Mouse (Mus musculus) ovary, postnatal 10 days (tissue): ENCODE data around the gene Ccdc28b.

ENCODE experiments used
- DNase-seq: peaks from one replicate; pipeline ENCODE4 v3.0.0; 2022; ENCODE audit warnings: low spot score

The Ccdc28b gene

DNA sequence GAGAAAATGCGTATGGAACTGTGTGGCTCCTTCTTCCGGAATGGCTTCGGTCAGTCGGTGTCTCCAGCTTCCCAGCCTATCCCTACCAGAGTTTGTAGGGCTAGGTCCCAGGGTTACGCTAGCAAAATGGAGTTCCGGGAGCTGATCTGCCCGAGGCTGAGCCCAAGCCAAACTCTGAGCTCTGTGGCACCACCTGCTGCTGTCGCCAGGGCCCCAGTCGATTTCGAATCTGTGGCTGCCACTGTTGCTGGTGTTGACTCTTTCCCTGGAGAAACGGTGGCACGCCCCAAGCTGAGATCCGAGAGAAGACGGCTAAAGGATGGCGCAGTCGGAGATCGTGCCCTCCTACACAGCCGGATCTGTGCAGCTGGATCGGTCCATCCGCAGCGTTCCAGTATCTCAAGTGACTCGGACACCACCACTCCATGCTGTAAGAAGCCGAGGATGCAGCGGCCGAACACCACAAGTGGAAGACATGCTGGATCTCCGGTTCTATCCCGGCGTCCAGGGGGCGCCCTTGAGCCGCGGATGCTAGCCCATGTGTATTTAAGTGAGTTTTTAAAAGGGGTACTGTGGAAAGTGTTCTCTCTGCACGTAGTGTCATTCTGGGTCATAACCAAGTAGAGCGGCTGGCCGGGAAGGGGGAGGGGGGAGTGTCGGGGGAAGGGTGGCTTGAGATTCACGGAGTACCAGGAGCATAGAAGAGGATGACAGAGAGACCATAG, 38.7 kb downstream of the Ccdc28b start:
- DNase-seq, result peak; percentile 72

DNA sequence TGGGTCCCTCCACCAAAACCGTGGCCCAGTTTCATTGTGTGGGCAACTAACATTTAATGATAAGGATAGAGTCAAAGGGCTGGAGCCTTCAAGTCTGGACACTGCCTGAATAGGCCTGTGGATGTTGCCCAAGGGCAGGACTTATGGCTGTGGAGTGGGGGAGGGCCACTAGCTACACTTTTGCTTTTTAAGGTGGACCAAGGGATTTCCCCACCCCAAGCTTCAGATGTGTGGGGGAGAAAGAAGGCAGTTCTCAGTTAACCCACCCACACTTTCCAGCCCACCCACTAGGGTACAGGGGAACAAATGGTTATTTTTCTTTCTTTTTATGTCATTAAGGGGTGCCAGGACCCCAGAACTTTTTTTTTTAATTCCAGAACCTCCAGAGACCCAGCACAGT, 39.4 kb downstream of the Ccdc28b start:
- no peak for DNase-seq

DNA sequence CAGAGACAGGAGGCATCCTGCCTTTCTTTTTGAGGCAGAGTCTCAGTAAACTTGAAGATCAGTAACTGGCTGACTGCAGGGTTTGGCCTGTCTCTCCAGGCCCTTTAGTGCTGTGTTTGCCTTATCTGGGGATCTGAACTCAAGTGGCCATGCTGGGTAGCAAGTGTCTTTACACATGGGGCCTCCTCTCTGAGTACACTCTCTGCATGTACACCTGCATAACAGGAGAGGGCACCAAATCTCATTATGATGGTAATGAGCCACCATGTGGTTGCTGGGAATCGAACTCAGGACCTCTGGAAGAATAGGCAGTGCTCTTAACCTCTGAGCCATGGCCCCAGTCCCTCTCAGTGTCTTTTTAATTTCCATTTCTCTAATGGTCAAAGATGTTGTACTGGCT, 41.5 kb downstream of the Ccdc28b start:
- DNase-seq, result no peak

DNA sequence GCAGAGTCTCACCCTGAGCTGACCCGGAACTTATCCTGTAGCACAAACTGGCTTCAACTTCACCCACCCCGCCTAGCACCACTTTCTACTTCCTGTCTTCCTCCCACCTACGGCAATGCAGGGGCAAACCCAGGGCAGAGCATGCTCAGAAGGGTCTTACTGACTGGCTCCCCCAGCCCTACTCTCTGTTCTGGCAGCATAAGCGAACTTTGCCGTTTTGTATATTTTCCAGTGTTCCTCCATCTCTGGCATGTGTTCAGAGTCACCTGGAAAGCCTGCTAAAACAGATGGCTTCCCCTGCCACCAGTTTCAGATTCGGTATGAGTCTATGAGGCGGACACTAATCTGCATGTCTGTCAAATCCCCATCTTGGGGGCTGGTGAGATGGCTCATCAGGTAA, 43.4 kb downstream of the Ccdc28b start:
- no peak for DNase-seq

DNA sequence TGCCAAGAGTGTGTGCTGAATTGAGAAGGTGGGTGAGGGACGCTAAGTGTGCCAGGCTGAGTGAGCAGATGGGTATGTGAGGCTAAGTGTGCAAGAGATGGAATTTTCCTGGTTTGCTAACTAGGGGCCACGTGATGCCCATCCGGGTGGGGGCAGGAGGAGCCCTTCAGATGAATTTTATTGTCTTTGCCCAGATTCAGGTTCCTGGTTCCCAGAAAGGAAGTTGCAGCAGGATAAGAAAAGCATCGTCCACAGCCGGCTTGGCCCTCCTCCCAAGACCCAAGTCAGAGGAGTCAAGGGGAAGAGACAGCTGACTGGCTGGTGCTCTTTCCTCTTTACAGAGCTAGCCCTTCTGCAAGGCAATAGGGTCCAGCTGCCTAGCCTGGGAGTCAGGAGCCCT, 45.3 kb downstream of the Ccdc28b start, which contains the start of gene Fam167b:
TSS of gene Fam167b (minus strand) at position 84 of the 400 bp plus-strand sequence.
- DNase-seq, result no peak

DNA sequence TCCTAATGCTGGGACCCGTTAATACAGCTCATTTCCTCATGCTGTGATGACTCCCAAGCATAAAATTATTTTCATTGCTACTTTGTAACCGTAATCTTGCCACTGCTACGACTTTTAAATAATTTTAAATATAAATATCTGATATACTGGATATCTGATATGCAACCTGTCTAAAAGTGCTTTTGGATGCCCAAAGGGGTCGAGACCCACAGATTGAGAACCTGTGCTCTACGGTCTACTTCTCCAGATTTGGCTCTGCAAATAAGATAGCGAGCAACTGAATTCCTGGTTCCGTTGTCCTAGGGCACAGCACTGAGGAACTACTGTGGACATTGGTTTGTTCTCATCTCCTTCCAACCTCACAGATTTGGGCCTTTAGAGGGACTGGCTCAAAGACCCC, 46.1 kb downstream of the Ccdc28b start:
- no peak for DNase-seq

DNA sequence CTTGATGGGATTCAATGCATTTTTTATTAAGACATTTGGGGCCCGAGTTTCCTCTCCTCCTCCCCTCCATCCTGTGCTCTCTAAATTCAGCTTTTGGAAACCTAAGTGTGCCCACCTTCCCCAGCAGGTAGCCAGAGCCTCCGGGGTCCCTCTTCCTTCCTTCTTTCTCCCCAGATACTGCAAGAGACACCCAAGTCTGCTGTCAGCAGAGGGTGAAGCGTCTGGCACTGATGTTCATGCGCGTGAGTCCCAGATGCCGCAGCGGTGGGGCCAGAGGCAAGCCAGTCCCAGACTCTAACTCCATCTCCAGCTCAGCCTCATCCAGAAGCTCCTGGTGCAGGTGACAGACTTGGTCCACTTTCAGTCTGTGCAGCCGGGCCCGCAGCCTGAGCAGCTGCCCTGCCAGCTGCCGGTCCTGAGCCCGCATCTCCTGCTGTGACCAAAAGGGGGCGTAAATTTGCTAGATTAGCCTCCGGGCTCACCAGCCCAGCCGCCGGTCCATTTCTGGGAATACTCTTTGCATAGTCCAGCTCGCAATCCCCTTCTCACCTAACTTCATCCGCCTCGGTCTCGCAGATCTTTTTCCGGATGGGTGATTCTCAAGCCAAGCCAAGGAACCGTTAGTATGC, 46.8 kb downstream of the Ccdc28b start:
- peak; percentile 48 for DNase-seq

DNA sequence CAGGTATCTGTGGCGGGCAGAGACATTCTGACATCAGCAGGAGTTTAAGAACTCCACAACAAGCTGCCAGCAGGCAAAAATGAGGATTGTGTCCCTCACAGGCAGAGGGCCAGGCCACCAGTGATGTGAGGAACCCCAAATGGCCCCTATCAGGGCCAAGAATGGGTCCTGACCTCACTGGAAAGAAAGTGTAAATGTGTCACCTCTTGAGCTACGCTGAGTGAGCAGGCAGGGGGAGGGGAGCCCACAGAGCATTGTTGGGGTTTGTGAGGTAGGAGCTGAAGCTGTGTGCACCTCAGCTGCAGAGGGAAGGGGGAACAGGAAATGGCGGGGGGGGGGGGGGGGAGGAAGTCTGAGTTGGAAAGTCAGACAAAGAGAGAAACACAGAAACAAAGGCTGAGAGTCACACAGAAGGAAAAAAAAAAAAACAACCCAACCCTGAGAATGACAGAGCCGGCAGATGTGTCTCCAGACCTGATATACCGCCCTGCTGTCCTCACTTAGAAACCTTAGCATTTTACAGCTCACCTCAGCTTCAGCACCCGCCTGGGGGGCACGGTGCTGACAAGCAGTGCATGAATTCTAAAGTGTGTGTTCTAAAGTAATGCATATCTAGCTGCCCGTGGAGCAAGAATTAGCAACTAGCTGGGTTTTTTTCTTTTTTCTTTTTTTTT, 48.4 kb downstream of the Ccdc28b start:
- no peak for DNase-seq

DNA sequence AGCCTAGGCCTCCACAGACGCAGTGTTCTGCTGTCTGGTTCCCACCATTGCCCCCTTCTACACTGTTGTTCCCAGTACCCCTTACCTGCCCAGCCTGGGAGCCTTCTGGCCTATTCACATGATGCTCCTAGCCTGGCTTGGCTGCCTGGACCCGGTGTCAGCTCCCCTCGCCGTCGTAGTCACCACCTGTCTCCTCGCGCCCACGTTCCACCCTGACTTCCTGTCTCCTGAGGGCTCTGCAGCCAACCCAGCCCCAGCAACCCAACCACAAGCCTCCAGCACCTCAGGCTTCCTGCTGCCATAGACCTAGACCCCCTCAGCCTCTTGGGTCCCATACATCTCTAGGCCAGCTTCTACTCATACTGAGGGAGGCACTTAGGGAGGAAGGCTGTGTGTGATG, 50.3 kb downstream of the Ccdc28b start, which contains the start of gene Lck:
TSS of gene Lck (minus strand) at position 212 of the 400 bp plus-strand sequence.
- no peak for DNase-seq

DNA sequence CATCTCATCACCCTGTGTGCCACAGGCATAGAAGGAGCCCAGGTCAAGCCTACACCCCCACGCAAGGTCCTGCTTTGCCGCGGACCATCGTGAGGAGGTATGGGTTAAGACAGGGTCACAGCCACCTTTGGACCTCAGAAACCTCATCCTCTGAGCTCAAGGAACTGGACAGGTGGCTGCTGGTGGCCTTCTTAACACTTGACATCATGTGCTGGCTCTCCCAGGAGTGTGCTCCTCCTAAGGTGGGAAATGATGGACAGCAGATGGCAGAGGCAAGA, 50.7 kb downstream of the Ccdc28b start:
- no peak for DNase-seq

DNA sequence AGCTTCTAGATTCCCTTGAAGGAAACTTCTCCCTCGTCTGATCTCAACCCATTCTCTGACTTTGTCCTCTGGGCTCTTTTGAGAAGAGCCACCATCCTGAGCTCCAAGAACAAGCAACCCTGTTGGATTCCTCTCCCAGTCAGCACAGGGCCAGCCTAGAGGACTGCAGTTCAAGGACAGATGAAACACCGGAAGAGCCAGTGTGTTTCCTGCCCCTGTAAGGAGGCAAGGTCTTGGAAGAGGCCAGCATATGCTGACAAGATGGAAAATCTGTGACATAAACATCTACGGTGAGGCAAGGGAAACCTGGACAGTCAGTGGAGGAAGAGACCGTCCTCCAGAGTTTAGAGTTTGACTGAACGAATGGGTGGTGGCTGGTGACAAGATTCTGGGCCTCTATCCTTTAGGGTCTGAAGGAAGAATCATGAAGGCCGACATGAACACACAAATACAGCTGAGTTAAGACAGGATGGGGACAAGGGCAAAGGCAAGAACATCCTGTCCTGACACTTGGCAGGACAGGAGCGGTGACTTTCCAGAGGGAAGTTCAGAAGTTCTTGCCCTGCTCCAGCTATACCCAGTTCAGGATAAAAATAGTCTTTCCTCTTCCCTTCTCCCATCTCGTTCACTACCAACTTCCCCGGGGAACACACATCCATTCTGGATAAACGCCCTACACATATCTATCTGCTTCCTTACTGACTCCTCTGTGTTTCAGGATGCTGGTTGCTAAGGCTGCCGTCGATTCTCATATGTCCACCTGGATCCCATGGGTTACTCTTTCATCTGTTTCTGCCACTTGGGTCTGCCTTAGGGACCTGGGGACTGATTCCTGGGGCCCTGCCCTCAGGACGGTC, 51.3 kb downstream of the Ccdc28b start:
- DNase-seq, result no peak

DNA sequence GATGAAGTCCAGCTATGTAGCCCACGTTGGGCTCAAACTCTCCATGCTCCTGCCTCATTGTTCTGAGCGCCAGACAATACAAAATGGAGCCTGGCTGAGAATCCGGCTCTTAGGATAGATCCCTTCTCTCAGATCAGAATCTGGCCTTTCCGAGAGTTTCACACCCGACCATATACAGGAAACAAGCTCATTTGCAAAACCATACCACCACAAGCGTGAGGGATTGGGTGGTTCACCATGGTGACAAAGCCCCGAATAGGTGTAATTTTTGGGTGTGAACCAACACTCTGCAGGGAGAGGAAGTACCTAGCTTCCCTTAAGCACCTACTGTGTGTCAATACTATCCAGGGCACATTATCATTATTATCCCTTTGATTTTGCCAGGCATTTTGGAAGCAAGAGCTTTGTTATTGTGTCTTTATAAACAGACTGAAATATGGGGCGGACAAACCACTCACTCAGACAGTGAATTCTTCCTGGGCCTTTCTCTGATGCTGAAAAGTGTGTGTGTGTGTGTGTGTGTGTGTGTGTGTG, 52.1 kb downstream of the Ccdc28b start:
- DNase-seq, result no peak

DNA sequence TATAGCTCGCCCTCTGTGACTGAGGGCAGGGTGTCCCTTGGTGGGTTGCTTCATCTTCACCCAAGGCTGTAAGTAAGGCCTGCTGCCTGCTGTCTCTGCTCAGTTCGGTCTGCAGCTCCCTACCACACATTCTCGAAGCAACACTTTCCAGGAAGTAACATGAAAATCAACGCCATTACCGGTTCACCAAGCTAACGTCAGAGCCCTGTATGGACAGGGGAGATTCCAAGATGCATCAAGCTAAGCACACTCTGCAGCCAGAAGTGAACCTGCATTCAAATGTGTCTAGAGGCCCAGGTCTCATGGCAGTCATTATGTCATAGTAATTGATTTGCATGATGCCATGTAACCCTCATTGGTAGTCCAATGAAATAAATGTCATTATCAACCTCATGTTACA, 53.7 kb downstream of the Ccdc28b start:
- DNase-seq, result no peak
